Mouse (Mus musculus): ENCODE data around the gene Fgd6.

DNA sequence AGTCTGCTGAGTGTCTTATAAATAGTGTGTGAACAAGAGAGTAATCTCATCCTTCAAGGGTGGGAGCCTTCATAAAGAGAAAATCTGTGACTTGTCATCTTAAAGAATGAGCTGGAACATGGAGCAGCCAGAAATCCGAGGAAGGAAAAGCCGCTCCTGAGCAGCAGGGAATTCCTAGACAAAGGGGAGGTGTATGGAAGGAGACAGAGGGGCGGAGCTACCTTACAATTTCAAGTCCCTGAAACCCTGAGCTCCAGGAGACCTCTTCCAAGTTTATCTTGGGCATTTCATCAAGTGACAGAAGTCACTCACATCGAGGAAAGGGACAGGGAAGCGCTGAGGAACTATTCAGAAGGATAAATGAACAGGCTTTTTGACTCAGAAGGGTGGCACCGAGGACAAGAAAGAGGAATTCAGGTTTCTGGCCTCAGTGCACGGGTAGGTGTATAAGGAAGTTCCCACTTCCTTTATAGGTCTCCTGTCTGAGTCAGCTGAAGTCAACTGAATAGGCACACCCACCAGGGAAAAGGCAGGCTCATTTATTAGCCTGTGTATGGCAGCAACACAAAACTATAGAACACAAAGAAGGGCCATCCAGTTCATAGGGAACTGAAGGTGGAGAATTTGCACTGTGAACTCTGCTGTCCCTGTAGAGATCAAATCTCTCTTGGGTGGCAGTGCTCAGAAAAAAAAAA, 46.4 kb downstream of the Fgd6 start:
- TF ChIP-seq CTCF (IDR thresholded peaks at IDR 0.05; ENCODE audit: low read depth, low read length) (no peak), GATA1 (IDR thresholded peaks at IDR 0.05; ENCODE audit: borderline replicate concordance, low read length) (no peak), TAL1 (conservative IDR thresholded peaks at IDR 0.05; ENCODE audit: low read depth, low read length) (no peak)

Data from G1E (cell line).